Mouse (Mus musculus) spleen, adult 2 months (tissue): ENCODE measurements around the gene Nprl3.

Experiments used
- CTCF ChIP-seq: fragments of 200-500 bp; IDR thresholded peaks from 2 replicates; pipeline ENCODE4 v1.5.1; 2011; ENCODE audit warnings: mild to moderate bottlenecking, inconsistent platforms; ENCODE audit not compliant: insufficient read depth, insufficient read length, insufficient replicate concordance; ENCODE audit errors: extremely low read depth
- POLR2A ChIP-seq: fragments of 200-500 bp; IDR thresholded peaks from 2 replicates; pipeline ENCODE4 v1.6.1; 2011; ENCODE audit warnings: low read depth, low read length, inconsistent platforms

- no peak for TF ChIP-seq POLR2A
- TF ChIP-seq CTCF: no peak
Observed at GRCm38 (mm10) chr11:32196727-32197126, 70.8 kb downstream of the Nprl3 start.
